Mouse (Mus musculus): ENCODE measurements at regions not wholly inside any gene's neighbourhood (a gene's known extent, or its start where the extent isn't known, plus 50 kb on each side); places are given as distances from the start of the nearest gene placed in this dataset.
A peak's percentile ranks its signal among the peaks of the same experiment; 100 is the strongest.

DNA sequence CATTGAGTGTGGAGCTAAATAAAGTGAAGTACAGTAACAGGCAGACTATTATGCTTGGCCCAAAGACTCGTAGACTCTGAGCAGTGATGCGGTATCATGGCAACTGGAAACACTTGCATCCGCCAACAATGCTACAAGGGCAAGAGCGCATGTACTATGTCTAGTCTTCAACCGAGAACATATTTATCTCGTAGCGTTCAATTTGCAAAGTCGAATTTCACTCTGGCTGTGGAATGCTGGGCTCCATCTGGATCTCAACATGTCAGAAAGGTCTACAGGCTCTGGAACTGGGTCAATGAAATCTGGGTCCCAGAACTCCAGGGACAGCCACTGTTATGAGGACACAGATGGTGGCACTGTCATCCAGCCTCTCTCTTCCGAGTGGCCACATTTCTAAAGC, 359.7 kb downstream of the Plk2 start:
- no peak for DNase-seq (ENCODE audit: extremely low read depth, low read depth, low spot score)

DNA sequence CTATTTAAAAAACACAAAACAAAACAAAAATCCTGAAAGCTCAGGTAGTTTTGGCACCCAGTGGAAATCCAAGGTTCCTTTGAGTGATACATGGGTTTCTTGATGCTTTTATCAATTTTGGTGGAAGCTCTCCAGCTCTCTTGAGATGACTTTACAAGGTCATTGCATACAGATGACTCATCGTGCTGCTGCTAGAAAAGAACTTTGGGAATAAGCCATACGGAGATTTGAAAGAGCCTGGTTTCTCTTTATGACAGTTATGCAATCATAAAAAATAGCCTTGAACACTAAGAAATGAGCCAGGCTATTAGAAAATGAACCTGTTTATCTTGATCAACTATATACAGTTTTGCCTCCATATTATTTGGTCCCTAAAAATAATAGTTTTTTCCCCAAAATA, 362.0 kb downstream of the Plk2 start:
- DNase-seq (ENCODE audit: extremely low read depth, low read depth, low spot score): peak; percentile 42

DNA sequence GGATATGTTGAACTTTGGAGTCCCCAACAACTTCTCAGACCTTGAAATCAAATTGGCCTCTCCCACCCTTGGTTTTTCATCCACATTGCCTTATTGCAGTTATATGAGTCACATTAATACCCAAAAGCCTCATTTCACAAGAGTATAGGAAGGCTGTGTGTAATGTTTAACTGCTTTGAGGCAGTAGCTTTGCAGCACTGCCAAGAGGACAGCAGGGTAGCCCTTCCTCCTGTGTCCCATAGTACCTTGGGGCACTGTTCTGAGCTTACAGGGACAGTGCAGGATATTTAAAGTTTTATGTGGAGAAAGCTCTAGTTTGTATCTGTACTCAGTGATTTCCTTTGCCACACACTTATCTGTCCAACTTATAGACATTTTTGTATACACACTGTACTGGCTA, 374.4 kb downstream of the Plk2 start:
- DNase-seq (ENCODE audit: extremely low read depth, low read depth, low spot score): peak; percentile 28

DNA sequence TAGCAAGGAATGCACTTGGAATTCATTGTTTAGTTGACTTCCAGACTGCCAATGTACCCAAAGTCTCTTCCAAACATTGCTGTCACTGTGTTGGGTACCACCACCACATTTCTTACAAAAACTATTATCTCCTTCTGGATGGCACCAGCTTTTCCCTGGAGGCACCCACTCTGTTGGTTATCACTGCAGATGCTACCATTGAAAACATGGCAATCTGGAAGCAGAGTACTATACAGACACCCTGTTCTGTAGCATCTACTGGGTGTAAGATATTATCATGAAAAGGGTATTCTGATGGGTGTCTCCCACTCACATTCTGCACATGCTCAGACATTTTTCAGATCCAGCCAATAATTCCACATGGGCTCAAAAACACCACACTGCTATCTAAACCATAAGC, 380.4 kb downstream of the Plk2 start:
- DNase-seq (ENCODE audit: extremely low read depth, low read depth, low spot score): no peak

DNA sequence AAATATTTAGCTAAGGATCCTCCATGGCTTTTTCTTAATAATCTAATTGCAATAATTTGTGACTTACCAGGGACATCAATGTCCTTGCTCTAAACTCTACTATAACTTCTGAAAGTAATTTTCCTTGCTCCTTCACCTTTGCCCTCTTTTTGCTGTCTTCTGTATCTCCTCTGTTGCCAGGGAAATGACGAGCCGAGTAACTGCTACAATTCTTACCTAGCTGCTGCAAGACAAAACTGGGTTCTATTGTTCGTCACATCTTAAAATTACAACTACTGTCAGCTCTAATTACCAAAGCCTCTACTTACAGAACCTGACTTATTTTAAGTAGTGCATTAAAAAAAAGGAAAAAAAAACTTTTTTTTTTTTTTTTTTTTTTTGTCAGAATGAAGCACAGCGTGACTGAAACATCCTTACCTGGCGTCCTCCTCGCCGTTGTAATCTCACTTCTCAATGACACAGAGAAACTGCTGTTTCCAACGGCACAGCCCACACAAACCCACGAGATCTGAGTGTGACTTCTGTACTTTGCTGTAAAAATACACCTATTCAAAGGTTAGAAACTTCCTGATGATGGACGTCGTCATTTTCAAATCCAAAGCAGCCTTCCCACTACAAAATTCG, 389.4 kb downstream of the Plk2 start:
- no peak for DNase-seq (ENCODE audit: extremely low read depth, low read depth, low spot score)

DNA sequence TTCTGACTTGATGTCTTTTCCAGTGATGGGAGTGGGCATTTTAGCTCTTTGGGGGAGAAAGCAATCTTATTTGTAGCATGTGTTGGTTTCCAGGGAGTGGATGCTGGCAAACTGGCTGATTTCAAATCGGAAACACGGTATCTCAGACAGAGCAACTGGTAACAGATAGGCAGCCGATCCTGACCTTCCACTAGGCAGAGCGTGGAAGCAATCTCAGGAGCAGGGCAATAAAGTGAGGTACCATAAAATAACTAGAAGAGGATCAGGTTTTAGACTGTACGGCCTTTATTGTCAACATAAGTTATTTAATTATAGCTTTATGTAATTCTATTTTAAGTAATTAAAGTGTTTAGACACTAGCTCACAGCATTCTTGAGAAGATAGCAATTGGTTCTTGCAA, 390.0 kb downstream of the Plk2 start:
- no peak for DNase-seq (ENCODE audit: extremely low read depth, low read depth, low spot score)

DNA sequence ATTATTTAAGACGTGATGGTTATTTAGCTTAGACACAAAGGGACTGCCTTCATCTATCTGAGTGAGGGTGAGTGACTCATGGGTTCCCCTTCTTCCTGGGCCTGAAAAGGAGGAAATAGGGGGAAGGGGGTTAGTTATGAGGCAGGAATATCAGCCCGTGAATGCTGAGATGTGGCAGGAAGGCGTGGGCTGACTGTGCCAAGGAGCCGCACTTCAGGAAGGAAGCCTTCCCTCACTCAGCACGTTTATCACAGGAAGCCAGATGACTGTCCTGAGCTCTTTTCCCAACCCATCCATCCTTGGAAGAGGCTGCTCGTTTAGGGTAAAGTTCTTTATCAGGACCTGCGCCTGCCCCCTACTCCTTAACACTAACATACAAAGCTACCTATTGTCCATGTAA, 403.5 kb downstream of the Plk2 start:
- DNase-seq (ENCODE audit: extremely low read depth, low read depth, low spot score): no peak

GRCm38 (mm10) chr13:110802841-110803240, 408.0 kb downstream of the Plk2 start:
- DNase-seq (ENCODE audit: extremely low read depth, low read depth, low spot score): no peak

GRCm38 (mm10) chr13:110812401-110812800, 417.6 kb downstream of the Plk2 start:
- DNase-seq (ENCODE audit: extremely low read depth, low read depth, low spot score): no peak

DNA sequence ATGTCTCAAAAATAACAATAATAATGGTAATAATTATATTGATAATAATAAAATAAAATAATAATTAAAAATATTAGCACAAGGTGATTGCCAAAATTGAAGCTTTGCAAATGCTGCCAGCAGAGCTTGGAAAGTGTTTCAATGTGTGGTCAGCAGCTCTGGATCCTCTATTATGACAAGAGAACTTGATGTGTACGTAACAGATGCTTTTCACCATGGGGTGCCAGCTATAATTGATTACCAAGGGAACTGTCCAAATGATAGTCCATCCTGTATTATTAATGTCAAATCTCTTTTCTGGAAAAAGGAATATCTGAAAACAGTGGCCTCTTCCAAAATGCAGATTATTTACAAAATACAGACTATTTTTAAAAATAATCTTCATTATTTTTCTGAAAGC, 419.2 kb downstream of the Plk2 start:
- DNase-seq (ENCODE audit: extremely low read depth, low read depth, low spot score): no peak

GRCm38 (mm10) chr13:110819301-110819862, 424.5 kb downstream of the Plk2 start:
- DNase-seq (ENCODE audit: extremely low read depth, low read depth, low spot score): no peak

DNA sequence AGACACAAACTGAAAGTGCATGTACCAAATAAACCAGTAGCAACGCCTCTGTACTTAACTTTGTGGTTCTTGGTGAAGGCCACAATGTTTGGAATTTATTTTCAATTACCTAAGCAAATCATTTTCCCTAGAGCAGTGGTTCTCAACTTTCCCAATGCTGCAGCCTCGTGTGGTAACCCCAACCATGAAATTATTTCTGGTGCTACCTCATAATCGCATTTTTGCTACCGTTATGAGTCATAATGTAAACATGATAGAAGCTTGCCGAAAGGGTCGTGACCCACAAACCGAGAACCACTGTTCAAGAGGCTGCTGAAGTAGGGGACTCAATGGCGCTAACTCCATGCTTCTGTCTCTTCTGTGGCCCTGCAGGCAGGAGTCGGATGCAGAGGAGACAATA, 429.9 kb upstream of the Actbl2 start:
- no peak for DNase-seq (ENCODE audit: extremely low read depth, low read depth, low spot score)

DNA sequence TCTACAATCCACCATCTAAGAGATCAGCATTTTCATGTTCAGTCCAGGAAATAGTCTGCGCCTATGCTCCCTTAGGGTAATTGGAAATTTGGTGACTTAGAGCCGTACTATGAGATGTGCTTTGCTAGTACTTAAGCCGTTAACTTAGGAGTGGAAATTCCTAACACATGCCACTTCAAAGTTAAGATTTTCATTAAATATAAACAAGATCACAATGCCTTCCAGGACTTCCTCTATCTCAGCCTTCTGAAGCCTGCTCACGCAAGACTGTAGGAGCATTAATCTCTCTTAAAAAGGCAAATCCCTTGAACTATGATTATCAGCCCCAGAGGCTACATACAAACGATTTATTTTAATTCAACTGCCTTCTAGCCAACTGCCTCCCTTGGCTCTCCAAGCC, 422.4 kb upstream of the Actbl2 start:
- DNase-seq (ENCODE audit: extremely low read depth, low read depth, low spot score): no peak

DNA sequence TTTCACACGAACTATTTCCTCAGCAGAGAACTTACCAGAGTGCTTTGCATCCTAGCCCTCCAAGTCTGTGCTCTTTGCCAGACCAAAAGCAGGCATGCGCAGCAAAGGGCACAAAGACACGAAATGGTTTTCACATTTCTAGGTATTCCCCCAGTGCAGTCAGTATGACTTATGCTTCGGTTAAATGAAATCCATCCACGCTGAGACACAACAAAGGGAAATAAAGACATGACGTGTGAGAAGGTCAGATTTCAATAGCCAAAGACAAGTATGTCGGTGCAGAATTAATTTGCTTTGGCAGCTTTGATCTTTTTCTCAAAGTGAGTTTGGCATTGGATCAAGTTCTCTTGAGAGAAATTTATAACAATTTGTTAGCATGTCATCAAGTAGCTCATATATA, 417.9 kb upstream of the Actbl2 start:
- no peak for DNase-seq (ENCODE audit: extremely low read depth, low read depth, low spot score)

- no peak for DNase-seq (ENCODE audit: extremely low read depth, low read depth, low spot score)
Measured at GRCm38 (mm10) chr13:110841949-110842348, 412.9 kb upstream of the Actbl2 start.

GRCm38 (mm10) chr13:110845695-110846094, 409.1 kb upstream of the Actbl2 start:
- DNase-seq (ENCODE audit: extremely low read depth, low read depth, low spot score): peak; percentile 81

DNA sequence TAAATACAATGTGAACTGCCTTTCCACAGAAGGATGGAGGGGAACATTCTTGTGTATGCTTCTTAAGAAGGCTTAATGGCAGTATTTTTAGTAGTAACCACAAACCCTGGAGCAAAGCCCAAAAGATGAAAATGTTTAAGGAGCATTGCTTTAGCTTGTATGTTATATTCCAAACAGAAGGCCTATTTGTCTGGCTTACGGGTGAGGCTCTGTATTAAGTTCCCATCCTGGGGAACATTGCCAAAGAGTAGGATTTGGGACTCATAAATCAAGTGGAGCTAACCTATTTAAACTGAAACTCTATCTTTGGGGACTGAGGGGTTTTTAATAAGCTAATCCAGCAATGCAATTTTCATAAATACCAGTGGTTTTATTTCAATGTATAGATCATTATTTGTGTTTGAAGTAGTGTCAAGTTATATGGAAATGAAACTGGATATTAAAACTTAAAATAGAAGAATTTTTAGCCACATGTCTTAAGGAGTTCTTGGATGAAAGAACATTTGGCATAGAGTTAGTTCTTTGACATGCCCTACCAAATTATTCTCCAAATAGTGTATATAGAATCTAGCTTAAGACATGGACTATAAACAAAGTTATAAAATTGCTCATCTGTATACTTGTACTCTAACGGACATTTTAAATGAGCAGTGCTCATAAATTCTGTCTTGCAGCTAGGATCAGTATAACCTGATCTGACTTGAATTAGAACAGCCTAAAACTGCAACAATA, 401.7 kb upstream of the Actbl2 start:
- DNase-seq (ENCODE audit: extremely low read depth, low read depth, low spot score): peak; percentile 13

GRCm38 (mm10) chr13:110854213-110854612, 400.6 kb upstream of the Actbl2 start:
- DNase-seq (ENCODE audit: extremely low read depth, low read depth, low spot score): no peak

- DNase-seq (ENCODE audit: extremely low read depth, low read depth, low spot score): no peak
Measured at GRCm38 (mm10) chr13:110865902-110866512, 388.8 kb upstream of the Actbl2 start.

DNA sequence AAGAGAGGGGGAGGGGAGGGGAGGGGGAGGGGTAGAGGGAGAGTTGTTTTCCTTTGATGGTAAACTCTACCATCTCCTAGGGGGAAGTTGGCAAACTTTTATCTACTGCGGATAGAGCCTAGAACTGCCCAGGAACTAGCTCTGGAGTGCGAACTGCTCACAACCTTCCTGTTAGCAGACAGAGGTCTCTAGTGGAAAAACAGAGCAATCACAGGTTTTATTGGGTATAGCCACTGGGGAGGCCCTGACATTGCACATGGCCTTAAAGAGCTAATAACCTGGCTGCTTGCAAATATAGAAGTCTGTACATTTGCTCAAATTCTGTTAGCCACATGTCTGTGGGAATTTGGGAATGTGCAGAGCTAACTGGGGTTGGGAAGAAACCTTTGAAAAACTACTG, 388.1 kb upstream of the Actbl2 start:
- DNase-seq (ENCODE audit: extremely low read depth, low read depth, low spot score): no peak

DNA sequence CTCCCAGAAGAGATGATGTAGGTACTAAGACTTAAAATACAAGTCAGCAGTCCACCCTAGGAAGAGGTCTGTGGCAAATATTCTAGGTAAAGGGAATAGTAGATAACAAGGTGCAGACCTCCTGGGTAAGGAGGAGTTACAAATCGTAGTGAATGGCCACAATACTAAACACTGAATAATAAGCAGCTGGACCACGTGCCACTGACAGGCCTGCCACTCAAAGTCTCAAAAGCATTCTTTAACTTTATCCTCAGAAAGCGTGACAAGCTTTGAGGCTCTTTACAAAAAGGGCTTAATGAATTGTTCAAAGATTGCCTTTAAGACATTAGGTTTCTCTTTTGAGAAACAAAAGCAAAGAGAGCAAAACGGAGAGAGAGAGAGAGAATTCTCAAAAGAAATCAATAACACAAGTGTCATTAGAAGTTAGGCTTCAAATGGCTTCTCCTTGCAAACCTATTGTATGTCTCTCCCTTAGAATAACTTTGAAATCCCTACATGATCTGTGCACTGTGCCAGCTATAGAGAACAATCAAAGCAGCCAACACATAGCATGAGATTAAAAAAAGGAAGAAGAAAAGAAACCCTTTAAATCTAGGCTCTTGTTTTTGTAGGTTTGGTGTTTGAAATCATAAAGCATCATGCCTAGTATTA, 383.6 kb upstream of the Actbl2 start:
- no peak for DNase-seq (ENCODE audit: extremely low read depth, low read depth, low spot score)

- no peak for DNase-seq (ENCODE audit: extremely low read depth, low read depth, low spot score)
Measured at GRCm38 (mm10) chr13:110871776-110872135, 383.1 kb upstream of the Actbl2 start.

Measured in fat pad, adult 2 months (tissue).